Mouse (Mus musculus): ENCODE data around the gene Morc3. TPM values are rescaled to one million over a fixed set of nuclear protein-coding genes. Genes with fewer than 3 reads are reported as not detected.

Gene Morc3
- polyA plus RNA-seq (2017; shearing (Covaris generic)): 10 to 100 TPM; 78.2 to 79.9 TPM

DNA sequence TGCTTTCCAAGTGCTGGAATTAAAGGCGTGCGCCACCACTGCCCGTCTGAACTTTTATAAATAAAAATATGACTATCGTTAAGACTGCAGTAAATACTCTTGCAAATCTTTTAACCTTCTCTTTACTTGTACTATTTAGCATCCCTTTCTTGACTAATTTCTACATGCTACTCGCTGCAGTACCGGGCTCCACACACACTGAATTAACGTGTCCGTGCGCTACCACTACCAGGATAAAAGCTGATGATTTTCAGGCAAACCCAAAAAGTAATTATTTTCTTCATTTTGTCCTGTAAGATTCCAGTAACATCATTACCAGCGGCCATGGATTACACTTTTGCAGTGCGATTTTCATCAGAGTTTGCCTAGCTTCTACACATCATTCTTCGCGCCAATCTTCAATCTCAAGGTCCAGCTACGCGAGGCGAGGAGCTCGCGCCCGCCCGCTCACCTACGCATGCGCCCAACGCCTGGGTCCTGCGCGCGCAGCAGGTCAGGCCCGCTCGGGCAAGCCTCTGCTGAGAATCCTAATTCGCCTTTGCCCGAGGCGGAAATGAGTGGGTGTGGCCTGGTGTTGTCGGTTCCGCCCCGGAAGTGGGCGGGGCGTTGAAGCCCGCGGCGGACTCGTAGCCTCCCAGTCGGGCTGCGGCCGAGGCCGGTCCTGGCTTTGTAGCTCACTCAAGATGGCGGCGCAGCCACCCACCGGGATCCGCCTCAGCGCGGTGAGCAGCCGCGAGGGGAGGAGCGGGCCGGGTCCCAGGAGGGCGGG lies at the start of gene Morc3:
Morc3 (plus strand) TSS at position 495 of the 769 bp plus-strand sequence.

GRCm38 (mm10) chr16:93883423-93884085 lies 51.6 kb downstream of the Morc3 start, which contains the start of gene Chaf1b:
Chaf1b (plus strand) TSS chr16:93883901.

Other genes starting within 250 kb of the Morc3 start
- gene Setd4, start 228.1 kb upstream of the Morc3 start, polyA plus RNA-seq (2017; shearing (Covaris generic)): 10 to 100 TPM; 19.1 to 64.6 TPM
- 10 to 100 TPM; 57.4 to 84.0 TPM for gene Cbr1, start 226.3 kb upstream of the Morc3 start, polyA plus RNA-seq (2017; shearing (Covaris generic))
- gene Gm5678, start 204.0 kb upstream of the Morc3 start, polyA plus RNA-seq (2017; shearing (Covaris generic)): under 1 TPM in 1 of 2 experiments, not detected in 1; 0.53 TPM
- gene Cbr3, start 148.9 kb upstream of the Morc3 start, polyA plus RNA-seq (2017; shearing (Covaris generic)): under 1 TPM in 1 of 2 experiments, not detected in 1; 0.37 TPM
- gene Dop1b, start 120.2 kb upstream of the Morc3 start, polyA plus RNA-seq (2017; shearing (Covaris generic)): 10 to 100 TPM; 30.5 to 36.0 TPM
- gene Chaf1b, start 51.8 kb downstream of the Morc3 start, polyA plus RNA-seq (2017; shearing (Covaris generic)): 10 to 100 TPM; 37.9 to 44.9 TPM
- gene Cldn14, start 176.7 kb downstream of the Morc3 start, polyA plus RNA-seq (2017; shearing (Covaris generic)): not detected